Mouse (Mus musculus) midbrain, embryonic 12.5 days (tissue): ENCODE results near the gene Fbxo27. TPM values are rescaled to one million over a fixed set of nuclear protein-coding genes. Genes with fewer than 3 reads are reported as not detected.
"Not testable (repeated sequence)": the region's sequence is repeated elsewhere in the genome, so short reads cannot be mapped to it uniquely, and the experiment has no call there.

Experiments
- ATAC-seq: fragments of 200-750 bp; cut with Nextera tagmentation; 2 replicates; pipeline ENCODE4 v1.8.0; 2017; ENCODE audit warnings: low read depth, moderate TSS enrichment, moderate library complexity; ENCODE audit not compliant: low FRiP score
- H3K27ac ChIP-seq: fragments of 300-500 bp; sonication (generic); replicated peaks from 2 replicates; pipeline ENCODE4 v1.5.1; 2016; ENCODE audit warnings: mild to moderate bottlenecking
- H3K27me3 ChIP-seq: fragments of 300-500 bp; sonication (generic); 2 replicates; pipeline ENCODE4 v1.6.1; 2016; ENCODE audit warnings: mild to moderate bottlenecking
- H3K36me3 ChIP-seq: fragments of 300-500 bp; sonication (generic); 2 replicates; pipeline ENCODE4 v1.6.1; 2016
- H3K4me1 ChIP-seq: fragments of 300-500 bp; sonication (generic); 2 replicates; pipeline ENCODE4 v1.6.1; 2016
- H3K4me2 ChIP-seq: fragments of 300-500 bp; sonication (generic); replicated peaks from 2 replicates; pipeline ENCODE4 v1.6.1; 2016; ENCODE audit warnings: mild to moderate bottlenecking, moderate library complexity
- H3K4me3 ChIP-seq: fragments of 300-500 bp; sonication (generic); 2 replicates; pipeline ENCODE4 v1.5.1; 2016; ENCODE audit warnings: mild to moderate bottlenecking
- H3K9ac ChIP-seq: fragments of 300-500 bp; sonication (generic); replicated peaks from 2 replicates; pipeline ENCODE4 v1.6.1; 2016; ENCODE audit warnings: mild to moderate bottlenecking, moderate library complexity
- H3K9me3 ChIP-seq: fragments of 300-500 bp; sonication (generic); 2 replicates; pipeline ENCODE4 v1.6.1; 2016; ENCODE audit warnings: mild to moderate bottlenecking
- WGBS: fragments of 180-500 bp; shearing (Covaris S2); methylation state at CpG from one replicate; pipeline ENCODE4 v1.1.7; 2016; 5-methylcytosine and 5-hydroxymethylcytosine counted together
- polyA plus RNA-seq: library from polyadenylated mRNA; unstranded; fragments of >200 nt; fragmentation: Nextera tagmentation; extraction: Ambion mirVana; gene quantifications from 2 replicates; pipeline ENCODE4 v1.2.1, GENCODE M21; 2016

The Fbxo27 gene
- polyA plus RNA-seq, 1 experiment from 2014 or later, result 4.9 TPM

DNA sequence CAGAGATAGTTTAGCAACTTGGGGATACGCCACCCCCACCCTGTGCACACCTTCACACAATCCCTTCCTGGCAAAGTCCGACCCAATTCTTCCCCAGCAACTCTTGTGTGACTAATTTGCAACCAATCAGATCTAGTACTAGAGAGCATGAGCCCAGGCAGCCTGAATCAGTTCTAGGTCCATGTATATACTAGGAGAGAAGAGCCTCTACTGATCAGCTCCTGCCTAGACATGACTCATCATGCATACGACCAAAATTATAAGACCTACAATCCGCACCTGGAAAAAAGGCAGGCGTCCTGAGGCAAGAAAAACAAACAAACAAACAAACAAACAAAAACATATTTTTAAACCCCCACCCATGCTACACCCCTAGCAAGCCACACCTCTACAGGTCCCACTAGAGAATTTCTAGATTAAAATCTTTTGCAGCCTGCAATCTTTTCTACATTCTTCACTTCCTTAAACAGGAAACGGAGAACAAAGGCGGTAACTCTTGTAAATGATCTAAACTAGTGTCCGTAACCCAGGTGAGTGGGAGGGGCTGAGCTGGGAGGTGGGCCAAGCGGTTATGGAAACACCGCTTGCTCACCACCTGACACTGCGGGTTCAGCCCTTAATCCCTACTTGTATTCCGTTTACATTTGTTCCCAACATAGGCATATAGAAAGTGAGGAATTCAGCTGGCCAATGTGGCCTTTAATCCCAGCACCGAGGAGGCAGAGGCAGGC is 15.7 kb upstream of the Fbxo27 start:
- WGBS, result 84% methylated on average over 13 of the region's 13 CpGs
- no peak for ATAC-seq

DNA sequence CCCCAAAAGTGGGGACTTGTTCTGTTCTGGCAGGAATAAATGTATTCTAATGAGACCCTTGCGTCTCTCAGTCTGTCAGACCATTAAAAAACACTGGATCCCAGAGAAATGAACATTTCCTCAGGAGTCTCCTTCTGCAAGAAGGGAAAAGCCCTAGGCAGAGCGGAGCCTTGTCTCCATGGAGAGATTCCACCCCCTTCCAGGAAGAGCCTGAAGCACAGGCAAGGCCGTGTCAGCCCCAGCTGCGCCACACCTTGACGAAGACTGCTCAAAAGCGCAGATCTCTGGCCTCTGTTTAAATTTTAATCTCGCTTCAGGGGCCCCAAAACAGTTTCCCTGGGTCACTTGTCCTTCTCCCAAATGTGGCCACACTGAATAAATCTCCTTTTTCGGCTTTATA is 15.0 kb upstream of the Fbxo27 start:
- Histone ChIP-seq H3K9ac (no peak overlapping the region), H3K4me1 (no peaks in the 10 kb centered on the region), H3K27ac (no peak overlapping the region), H3K4me3 (no peak overlapping the region), H3K27me3 (no peaks in the 10 kb centered on the region), H3K4me2 (no peak overlapping the region), H3K9me3 (no peaks in the 10 kb centered on the region), H3K36me3 (no peaks in the 10 kb centered on the region)
- WGBS, result 89% methylated on average over 8 of the region's 8 CpGs
- no peak for ATAC-seq

More for the DNA sequence above, 15.7 kb upstream of the Fbxo27 start:
- H3K4me3 ChIP-seq, result no peak overlapping the region
- H3K4me1 ChIP-seq, result no peaks in the 10 kb centered on the region
- no peak overlapping the region for H3K27ac ChIP-seq
- H3K27me3 ChIP-seq, result no peaks in the 10 kb centered on the region
- no peaks in the 10 kb centered on the region for H3K9me3 ChIP-seq
- no peaks in the 10 kb centered on the region for H3K36me3 ChIP-seq
- H3K9ac ChIP-seq, result no peak overlapping the region
- no peak overlapping the region for H3K4me2 ChIP-seq

DNA sequence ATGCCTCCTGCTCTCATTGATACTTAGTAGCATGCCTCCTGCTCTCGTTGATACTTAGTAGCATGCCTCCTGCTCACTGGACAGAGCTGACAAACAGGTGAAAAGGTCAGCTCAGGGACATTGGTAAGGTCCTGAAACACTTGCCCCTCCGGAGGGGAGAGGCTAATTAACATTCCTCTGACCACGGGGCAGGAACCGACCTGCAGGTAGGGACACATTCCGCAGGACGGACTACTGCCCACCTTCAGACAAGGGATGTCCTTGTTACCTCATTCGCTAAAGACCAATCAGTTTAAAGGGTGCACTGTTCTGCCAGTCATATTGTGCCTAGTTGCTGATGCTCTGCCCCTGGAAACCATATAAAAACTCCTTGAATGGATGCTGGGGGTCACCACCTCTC is 1.6 kb upstream of the Fbxo27 start:
- no peak overlapping the region for H3K9ac ChIP-seq
- peaks cover 37% of the 10 kb centered on the region for H3K27me3 ChIP-seq
- H3K4me1 ChIP-seq, result peaks cover 19% of the 10 kb centered on the region
- WGBS, result 80% methylated on average over 7 of the region's 7 CpGs
- H3K27ac ChIP-seq, result no peak overlapping the region
- H3K9me3 ChIP-seq, result no peaks in the 10 kb centered on the region
- no peaks in the 10 kb centered on the region for H3K36me3 ChIP-seq
- no peak overlapping the region for H3K4me3 ChIP-seq
- ATAC-seq, result no peak
- H3K4me2 ChIP-seq, result no peak overlapping the region

DNA sequence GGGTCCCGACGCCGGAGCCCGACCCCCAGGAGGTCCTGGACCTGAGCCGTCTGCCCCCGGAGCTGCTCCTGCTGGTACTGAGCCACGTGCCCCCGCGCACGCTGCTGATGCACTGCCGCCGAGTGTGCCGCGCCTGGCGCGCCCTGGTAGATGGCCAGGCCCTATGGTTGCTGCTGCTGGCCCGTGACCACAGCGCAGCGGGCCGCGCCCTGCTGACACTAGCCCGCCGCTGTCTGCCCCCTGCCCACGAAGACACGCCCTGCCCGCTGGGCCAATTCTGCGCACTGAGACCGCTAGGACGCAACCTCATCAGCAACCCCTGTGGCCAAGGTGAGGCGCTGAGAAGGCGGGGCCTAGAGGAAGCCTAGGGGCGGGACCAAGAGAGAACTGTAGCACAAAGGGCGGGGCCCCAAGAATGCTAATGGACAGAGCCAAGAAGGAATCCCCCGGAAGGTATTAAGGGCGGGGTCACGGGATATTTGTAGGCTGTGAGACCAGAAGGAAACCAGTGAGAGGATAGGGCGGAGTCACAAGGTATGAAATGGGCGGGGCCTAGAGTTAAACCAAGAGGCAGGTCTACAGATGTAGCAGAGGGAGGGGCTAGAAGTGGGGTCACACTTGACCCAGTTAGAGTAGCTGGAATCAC is 795 bp downstream of the Fbxo27 start:
- H3K4me3 ChIP-seq, result peak overlapping the region; percentile 52
- ATAC-seq, result peak; percentile 81
- H3K4me1 ChIP-seq, result peaks cover 19% of the 10 kb centered on the region
- peak overlapping the region; percentile 54 for H3K9ac ChIP-seq
- H3K36me3 ChIP-seq, result no peaks in the 10 kb centered on the region
- H3K9me3 ChIP-seq, result no peaks in the 10 kb centered on the region
- no peak overlapping the region for H3K27ac ChIP-seq
- peak overlapping the region; percentile 83 for H3K4me2 ChIP-seq
- 1% methylated on average over 35 of the region's 38 CpGs for WGBS
- peaks cover 37% of the 10 kb centered on the region for H3K27me3 ChIP-seq

DNA sequence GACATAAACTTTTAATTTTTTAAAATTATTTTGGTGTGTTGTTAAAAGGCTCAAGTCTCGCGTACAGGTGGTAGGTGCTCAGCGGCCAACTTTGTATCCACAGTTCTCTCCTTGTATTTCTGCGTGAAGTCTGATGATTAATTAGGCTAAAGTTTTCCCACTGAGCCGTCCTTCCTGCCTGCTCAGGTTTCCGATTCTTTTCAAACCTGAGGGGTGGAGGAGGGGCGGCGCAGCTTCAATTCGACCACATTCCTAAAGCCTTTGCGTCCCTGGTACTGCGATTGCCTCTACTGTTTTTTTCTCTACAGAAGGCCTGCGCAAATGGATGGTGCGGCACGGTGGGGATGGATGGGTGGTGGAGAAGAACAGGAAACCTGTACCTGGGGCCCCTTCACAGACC is 1.8 kb downstream of the Fbxo27 start:
- H3K27ac ChIP-seq, result no peak overlapping the region
- peaks cover 19% of the 10 kb centered on the region for H3K4me1 ChIP-seq
- H3K4me3 ChIP-seq, result no peak overlapping the region
- WGBS, result 10% methylated on average over 14 of the region's 14 CpGs
- H3K9ac ChIP-seq, result no peak overlapping the region
- H3K27me3 ChIP-seq, result peaks cover 37% of the 10 kb centered on the region
- ATAC-seq, result no peak
- no peaks in the 10 kb centered on the region for H3K9me3 ChIP-seq
- H3K4me2 ChIP-seq, result 0 out of 2 replicates have a peak overlapping the region, but pooled peaks have one; percentile 83
- no peaks in the 10 kb centered on the region for H3K36me3 ChIP-seq

DNA sequence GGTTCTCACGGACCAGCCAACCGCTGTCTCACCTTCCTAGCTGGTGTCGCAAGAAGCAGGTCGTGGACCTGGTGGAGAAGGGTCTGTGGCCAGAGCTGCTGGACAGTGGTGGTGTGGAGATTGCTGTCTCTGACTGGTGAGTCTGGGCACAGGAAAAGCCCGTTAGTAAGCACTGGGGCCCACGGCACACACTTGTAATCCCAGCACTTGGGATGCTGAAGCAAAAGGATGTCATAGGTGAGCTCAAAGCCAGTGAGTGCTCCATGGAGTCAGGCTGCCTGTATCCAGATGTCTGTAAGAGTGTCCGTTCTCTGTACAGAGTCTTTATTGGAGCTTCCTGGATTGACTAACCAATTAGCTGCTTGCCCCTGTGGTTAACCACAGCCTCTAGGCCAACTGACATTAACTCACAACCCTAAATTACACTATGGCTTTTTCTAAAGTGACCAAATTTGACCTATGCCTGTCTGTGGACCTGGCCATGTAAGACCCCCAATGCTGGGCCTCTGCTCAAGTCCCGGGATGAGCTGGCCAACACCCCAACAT is 2.4 kb downstream of the Fbxo27 start:
- Histone ChIP-seq H3K9me3 (no peaks in the 10 kb centered on the region), H3K4me1 (peaks cover 19% of the 10 kb centered on the region), H3K27me3 (peaks cover 37% of the 10 kb centered on the region), H3K36me3 (no peaks in the 10 kb centered on the region), H3K4me2 (no peak overlapping the region), H3K9ac (no peak overlapping the region), H3K27ac (no peak overlapping the region), H3K4me3 (no peak overlapping the region)
- ATAC-seq, result no peak
- WGBS, result 64% methylated on average over 8 of the region's 8 CpGs

DNA sequence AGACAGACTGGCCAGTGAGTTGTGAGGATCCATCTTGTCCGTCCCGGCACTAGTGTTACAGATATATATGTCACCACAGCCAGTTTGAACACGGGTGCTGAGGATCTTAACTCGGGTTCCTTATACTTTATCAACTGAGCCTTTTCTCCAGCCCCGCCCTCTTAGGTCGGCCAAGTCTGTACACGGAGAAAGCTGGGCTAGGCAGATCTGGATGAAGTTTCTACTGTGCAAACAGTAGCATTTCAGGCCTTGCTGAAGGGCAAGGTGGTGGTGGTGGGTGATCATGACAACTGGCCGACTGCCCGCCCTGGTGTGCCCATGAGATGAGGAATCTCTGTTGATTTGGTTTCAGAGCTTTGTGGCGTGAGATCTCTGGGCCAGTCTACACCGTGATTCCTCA is 4.6 kb downstream of the Fbxo27 start:
- Histone ChIP-seq H3K36me3 (no peaks in the 10 kb centered on the region), H3K27me3 (peaks cover 30% of the 10 kb centered on the region), H3K4me1 (peaks cover 19% of the 10 kb centered on the region), H3K27ac (no peak overlapping the region), H3K9ac (no peak overlapping the region), H3K4me2 (no peak overlapping the region), H3K4me3 (no peak overlapping the region), H3K9me3 (no peaks in the 10 kb centered on the region)
- no peak for ATAC-seq
- WGBS, result 96% methylated on average over 11 of the region's 11 CpGs

DNA sequence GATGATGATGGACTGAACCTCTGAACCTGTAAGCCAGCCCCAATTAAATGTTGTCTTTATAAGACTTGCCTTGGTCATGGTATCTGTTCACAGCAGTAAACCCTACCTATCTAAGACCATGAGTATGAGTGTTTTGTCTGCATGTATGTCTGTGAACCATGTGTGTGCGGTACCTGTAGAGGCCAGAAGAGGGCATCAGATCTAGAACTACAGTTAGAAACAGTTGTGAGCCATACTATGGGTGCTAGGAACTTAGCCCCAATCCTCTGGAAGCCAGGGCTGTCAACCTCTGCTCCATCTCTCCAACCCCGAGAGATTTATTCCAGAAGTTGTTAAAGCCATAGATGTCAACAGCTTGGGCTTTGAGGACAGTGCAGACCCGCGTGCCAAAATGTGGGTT is 7.6 kb downstream of the Fbxo27 start:
- H3K4me2 ChIP-seq, result no peak overlapping the region
- no peak overlapping the region for H3K9ac ChIP-seq
- no peaks in the 10 kb centered on the region for H3K36me3 ChIP-seq
- no peaks in the 10 kb centered on the region for H3K4me1 ChIP-seq
- ATAC-seq, result no peak
- H3K27me3 ChIP-seq, result peaks cover 2% of the 10 kb centered on the region; the same call in 1 of the 2 replicates
- H3K4me3 ChIP-seq, result no peak overlapping the region
- no peak overlapping the region for H3K27ac ChIP-seq
- 92% methylated on average over 4 of the region's 4 CpGs for WGBS
- H3K9me3 ChIP-seq, result no peaks in the 10 kb centered on the region

DNA sequence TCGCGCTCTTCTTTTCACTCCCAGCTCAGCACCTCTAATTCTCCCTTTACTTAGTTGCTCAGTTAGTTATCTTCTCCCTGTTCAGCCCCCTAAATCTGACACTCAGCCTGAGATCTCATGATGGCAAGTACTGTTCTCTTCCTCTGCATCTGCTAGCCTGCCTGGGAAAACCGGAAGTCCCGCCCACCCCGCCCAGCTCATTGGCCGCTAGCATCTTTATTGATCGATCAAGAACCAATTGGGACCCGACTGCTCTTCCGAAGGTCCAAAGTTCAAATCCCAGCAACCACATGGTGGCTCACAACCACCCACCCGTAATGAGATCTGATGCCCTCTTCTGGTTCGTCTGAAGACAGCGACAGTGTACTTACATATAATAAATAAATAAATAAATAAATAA is 8.7 kb downstream of the Fbxo27 start:
- H3K9ac ChIP-seq, H3K4me2 ChIP-seq, ATAC-seq, H3K27ac ChIP-seq, H3K9me3 ChIP-seq, H3K4me1 ChIP-seq, H3K36me3 ChIP-seq, H3K27me3 ChIP-seq, H3K4me3 ChIP-seq: not testable (repeated sequence)
- WGBS, result 95% methylated on average over 12 of the region's 12 CpGs

DNA sequence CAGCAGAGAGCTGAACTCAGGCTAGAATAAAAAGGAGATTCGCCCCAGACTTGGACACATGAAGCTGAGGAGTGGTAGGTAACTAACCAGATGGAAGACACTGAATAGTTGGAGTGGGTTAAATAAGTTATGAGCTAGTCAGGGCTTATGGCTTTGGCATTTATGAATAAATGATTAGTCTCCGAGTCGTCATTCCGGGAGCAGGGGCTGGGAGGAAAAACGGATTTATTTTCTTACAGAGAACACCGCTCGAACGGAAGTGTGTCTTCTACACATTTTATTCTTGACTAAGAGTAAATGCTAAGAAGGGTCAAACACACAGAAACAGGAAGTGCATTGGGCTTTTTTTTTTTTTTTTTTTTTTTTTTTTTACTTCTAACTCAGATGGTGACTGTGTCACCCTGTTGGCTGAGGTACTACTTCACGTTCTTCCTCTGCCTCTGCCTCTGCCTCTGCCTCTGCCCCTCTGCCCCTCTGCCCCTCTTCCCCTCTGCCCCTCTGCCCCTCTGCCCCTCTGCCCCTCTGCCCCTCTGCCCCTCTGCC is 10.0 kb downstream of the Fbxo27 start:
- H3K9ac ChIP-seq, result no peak overlapping the region
- H3K27me3 ChIP-seq, result no peaks in the 10 kb centered on the region
- H3K4me2 ChIP-seq, result no peak overlapping the region
- no peaks in the 10 kb centered on the region for H3K4me1 ChIP-seq
- ATAC-seq, result no peak
- no peaks in the 10 kb centered on the region for H3K36me3 ChIP-seq
- H3K27ac ChIP-seq, result no peak overlapping the region
- H3K9me3 ChIP-seq, result no peaks in the 10 kb centered on the region
- WGBS, result 73% methylated on average over 9 of the region's 9 CpGs
- H3K4me3 ChIP-seq, result no peak overlapping the region

DNA sequence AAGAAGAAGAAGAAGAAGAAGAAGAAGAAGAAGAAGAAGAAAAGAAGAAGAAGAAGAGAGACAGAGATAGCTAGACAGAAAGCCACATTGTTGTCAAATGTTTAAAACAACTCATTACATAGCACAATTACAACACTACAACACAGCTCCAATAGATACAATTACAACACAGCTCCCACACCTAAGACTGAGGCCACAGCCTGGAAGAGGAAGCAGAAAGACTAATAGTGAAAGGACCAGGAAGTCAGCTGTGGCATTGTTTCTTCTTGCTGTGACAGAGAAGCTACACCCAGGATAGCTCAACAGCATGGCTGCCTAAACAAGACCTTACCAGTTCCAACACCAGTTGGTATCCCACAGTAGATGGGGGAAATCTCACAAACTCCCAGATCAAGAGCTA is 16.8 kb downstream of the Fbxo27 start:
- Histone ChIP-seq H3K4me1 (no peaks in the 10 kb centered on the region), H3K9me3 (no peaks in the 10 kb centered on the region), H3K4me3 (no peak overlapping the region), H3K27me3 (no peaks in the 10 kb centered on the region), H3K4me2 (no peak overlapping the region), H3K9ac (no peak overlapping the region), H3K27ac (no peak overlapping the region), H3K36me3 (no peaks in the 10 kb centered on the region)
- no peak for ATAC-seq

DNA sequence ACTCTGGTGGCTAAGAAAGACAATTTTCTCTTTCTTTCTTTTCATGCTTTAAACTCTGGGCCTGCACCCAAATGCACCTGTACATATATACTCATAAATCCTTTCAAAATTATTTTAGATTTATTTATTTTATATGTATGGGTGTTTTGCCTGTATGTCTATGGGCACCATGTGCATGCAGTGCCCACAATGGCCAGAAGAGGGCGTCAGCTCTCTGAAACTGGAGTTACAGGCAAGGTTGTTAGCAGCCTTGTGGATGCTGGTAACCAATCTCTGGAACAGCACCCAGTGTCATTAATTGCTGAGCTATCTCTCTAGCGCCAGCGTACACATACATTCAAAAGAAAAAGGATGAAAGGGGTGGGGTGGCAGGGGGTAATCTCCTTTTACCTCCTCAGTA is 18.3 kb downstream of the Fbxo27 start:
- no peaks in the 10 kb centered on the region for H3K27me3 ChIP-seq
- H3K36me3 ChIP-seq, result no peaks in the 10 kb centered on the region
- no peak overlapping the region for H3K9ac ChIP-seq
- no peaks in the 10 kb centered on the region for H3K4me1 ChIP-seq
- no peak overlapping the region for H3K4me2 ChIP-seq
- no peak overlapping the region for H3K4me3 ChIP-seq
- no peak overlapping the region for H3K27ac ChIP-seq
- no peak for ATAC-seq
- 63% methylated on average over 3 of the region's 3 CpGs for WGBS
- H3K9me3 ChIP-seq, result no peaks in the 10 kb centered on the region
